Mouse (Mus musculus) spleen, adult 12 weeks (tissue): ENCODE results near the gene Pigv.
"Not testable (repeated sequence)": the region's sequence is repeated elsewhere in the genome, so short reads cannot be mapped to it uniquely, and the experiment has no call there.

Experiments
- DNase-seq: peaks from one replicate; pipeline ENCODE4 v3.0.0; 2022; ENCODE audit warnings: low spot score

The Pigv gene

DNA sequence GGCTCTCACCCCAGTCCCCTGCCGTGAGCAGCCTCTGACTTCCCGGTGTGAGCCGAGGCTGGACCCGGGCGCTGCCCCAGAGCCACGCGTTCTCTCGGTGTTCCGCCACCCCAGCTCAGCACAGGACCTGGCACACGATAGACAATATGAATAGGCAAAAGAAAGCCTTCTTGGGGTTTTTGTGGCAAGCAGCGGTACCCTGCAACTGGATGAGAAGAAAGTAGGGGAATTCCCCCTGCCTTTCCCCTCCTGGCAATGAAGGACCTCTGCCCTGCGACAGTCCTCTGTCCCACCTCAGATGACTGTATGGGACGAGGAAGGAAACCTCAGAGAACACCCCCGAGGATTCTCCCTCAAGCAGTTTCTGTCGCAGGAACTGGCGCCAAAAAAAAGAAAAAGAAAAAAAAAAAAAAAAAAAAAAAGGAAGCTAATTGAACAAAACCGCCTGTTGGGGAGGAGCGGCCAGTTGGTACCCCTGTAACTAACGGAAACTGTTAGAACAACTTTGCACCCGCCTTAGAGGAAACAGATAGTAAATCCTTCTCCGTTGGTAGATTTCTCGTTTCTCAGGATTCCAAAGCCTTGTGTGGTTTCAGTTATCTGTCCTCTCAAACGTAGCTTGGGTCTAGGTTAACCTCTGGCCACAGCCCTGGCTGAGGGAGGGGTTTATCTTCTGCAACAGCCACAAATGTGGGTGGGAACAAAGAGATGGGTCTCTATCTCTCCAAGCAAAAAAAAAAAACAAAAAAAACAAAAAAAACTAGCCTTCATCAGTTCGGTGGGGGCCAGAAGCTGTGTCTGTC is 599 bp upstream of the Pigv start:
- peak; percentile 33 for DNase-seq

DNA sequence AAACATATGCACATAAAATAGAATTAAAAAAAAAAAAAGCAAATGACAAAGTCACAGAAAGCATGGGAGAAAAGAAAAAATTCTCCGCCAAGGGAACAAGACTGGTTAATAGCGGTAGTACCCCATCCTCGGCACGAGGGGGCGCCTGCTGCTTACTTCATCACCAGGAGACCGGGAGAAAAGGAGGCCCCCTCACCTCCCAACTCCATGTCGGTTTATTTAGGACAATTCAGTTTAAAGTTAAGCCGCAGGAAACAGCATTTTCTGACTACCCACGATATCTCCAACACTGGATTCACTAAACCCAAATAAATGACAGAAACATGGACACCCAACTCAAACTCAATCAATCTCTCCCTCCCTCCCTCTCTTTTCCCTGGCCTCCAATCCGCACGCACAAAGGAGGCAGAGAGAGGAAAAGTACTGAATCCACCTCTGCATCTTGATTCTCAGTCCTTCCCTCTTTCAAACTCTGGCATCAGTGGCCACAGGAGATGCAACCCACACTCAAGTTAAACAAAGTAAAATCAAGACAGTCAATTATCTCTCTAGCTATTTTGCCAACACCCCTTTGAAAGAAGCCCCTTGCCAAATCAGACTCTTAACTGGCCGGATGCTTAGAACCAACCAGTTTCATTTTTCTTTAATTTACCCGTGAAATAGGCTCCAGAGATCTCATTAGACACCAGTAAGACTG is 1.1 kb downstream of the Pigv start:
- DNase-seq, result peak; percentile 66

DNA sequence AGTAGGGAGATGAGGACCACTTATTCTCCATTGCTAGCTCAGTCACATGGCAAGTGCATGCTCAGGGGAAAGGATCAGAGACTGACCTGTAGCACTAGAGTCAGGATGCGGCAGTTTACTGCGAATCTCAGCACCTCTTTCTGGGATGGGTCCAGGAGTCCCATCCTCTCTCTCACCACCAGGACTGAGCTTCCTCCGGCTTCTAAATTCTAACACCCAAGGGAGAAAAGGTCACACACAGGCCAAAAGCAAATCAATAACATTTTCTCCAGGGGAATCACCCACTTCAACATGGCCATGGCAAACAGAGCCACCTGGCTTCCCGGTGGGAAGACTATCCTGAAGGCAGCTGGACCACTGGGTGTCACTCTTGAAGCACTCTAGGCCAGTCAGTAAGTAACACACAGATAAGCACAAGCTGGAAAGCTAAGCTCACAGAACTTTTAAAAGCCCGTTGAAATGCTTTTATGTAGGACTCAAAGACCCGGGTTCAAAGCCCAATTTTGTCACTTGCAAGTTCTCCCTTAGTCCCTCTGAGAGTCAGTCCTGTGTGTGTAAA is 2.7 kb downstream of the Pigv start:
- DNase-seq, result no peak

DNA sequence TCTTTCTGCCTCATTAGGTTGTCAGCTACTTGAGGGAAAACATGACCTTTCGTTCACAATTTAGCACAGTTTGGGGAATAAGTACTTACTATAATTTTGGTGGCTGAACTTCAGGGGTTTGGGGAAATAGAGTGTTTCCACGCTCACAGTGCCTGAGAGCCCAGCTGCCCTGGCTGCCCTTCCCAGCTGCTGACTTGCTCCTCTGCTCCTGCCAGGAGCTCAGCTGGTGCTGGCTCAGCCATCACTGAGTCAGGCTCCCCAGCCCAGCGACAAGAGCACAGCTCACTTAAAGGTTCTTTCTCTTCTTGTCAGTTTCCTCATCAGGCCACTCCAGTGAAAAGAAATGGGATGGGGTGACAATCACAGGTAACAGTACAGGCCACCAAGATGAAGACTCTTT is 3.9 kb downstream of the Pigv start:
- DNase-seq, result no peak

DNA sequence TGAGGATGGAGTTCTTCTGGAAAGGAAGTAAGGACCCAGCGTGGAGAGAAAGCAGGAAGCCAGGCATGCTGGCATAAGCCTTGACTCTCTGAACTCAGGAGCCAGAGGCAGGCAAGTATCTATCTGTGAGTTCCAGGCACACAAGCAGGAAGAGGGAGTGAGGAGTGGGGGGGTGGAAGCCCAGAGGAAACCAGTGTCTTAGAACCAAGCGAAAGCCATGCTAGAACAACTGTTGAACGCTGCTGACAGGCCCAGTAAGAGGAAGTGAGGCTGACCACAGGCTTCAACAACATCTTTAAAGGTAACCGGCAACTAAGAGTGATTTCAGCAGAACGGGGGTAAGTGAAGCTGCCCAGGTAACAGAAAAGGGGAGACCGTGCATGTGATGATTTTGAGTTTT is 6.2 kb downstream of the Pigv start:
- no peak for DNase-seq

DNA sequence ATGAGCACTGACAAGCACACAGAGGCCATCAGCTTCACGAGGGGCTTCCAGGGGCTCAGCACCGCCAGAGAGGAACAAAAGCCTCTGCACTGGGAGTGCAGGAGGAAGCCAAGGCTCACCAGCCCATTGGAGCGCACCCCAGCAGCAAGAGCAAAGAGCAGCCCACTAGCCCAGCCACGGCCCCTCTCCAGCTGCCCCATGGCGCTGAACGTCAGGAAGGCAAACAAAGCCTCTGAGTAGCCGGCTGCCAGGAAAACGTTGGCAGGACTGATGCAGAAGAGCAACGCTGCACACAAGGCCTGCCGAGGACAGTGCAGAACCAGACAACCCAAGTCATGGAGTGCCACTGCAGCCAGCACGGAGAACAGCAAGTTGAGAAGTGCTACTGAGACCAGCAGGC is 7.3 kb downstream of the Pigv start:
- no peak for DNase-seq

DNA sequence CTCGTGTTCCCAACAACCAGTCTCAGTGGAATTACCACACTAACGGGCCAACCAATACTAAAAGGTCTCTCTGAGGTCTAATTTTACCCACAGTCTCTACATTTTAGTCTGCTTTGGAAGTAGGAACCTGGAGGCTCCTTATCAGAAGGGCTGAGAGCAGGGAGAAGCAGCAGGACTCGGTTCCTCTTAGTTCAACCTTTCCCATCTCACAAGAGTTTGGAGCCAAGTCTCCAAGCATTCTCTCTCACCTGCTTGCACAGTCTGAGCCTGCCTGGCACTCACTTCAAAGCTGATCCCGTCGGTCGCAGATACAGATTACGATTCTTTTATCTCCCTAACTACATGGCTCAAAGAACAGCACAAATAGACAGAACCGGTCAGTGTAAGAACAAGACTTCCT is 9.5 kb downstream of the Pigv start:
- DNase-seq, result no peak

DNA sequence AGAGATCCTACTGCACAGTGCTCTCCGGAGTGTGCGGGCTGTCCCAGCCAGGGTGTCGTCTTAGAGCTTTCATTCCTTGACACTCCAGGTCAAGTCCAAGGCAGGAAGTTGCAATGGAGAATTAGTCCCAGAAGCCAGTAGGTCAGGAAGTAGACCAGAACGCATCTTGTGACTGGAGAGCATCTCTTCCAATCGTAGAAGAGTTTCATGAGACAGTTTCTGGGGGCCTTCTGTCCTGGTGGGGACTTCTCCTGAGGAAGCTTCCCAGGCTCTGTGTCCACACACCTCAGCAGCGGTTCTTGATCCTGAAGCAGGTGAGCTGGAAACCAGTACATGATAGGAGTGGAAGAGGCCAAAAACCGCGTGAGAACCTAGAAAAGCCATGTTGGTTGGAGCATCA is 10.0 kb downstream of the Pigv start:
- DNase-seq, result no peak

DNA sequence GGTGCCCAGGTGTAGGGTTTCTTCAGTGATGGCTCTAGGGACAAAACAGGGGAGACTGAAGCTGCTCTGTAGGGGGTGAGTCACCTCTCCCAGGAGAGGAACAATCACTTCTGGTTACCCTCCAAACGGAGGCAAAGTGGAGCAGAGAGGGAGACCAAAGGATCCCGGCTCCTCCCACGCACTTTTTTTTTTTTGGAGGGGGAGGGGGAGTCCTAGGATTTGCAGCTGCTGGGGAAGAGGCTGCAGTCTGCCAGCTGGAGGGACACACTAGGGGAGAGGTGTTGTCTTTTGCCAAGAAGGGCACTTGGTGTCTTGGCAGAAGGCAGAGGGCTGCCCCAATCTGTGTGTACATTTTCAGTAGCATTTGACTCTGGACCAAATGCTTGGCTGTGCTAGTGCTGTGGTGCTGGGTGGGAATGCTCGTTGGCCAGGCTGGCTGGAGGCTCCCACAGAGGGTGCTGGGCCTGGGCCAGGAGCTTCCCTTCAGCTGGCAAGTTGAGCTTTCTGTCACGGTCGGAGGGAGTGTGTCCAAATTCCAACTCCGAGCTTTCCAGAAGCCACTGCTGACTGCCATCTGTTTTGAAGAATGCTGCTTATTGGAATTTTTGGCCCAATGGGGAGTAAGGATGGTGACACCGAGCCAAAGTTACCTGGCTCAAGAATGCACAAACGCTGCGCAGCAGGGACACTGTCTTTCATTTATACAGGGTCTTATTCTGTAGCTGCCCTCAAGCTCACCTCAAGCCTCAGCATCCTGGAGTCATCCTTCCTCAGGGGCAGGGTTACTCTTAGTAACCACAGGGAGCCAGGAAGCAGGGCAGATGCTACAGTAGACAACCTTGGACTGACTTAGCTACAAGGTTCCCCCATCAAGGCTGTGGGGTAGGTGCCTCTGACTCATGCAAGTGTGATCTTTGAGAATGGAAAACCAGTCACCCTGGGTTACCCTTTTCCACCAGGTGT is 12.0 kb downstream of the Pigv start:
- DNase-seq, result no peak

DNA sequence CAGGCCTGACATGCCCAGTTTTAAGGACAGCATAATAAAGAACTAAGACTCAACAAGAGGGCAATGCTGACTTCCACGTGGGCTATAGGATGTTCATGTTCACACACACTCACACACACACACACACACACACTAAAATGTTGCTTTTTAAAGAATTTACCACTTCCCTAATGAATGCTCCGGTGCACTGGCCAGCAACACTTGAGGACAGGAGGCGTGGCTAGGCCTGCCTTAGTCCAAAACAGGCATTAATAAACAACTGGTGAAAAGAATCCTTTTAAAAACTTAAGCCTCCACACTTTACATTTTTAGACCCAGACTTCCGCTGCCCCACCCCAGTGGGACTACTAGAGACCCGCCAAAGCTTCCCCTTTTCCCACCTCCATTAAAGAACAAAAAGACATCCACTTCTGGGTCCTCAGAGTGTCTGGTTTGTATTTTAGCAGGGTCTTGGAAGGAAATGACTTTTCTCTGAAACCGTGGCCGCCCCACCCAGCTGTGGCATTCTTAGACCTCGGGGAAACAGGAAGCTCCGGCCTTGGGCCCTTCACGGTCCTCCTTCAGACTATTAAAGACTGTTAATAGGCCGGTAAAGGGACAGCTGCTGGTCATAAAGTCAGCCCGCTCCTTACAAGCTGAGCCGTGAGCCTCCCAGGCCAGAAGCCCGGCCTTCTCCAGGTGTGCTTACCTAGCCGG is 12.8 kb downstream of the Pigv start:
- DNase-seq, result no peak

DNA sequence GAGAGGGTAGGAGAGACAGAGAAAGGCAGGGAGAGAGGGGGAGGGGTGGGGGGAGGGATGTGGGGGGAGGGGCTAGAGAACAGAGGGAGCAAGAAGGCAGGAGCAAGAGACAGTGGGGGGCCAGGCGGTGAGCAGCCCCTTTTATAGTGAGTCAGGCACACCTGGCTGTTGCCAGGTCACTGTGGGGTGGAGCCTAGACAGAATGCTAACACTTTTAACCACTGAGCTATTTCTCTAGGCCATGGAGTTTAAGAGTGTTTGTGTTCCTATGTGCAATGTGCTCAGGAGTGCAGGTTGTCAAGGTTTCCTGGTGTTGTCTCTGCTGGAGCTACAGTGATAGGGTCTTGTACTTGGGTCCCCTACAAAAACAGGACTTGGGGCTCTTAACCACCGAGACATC is 13.7 kb downstream of the Pigv start:
- no peak for DNase-seq

DNA sequence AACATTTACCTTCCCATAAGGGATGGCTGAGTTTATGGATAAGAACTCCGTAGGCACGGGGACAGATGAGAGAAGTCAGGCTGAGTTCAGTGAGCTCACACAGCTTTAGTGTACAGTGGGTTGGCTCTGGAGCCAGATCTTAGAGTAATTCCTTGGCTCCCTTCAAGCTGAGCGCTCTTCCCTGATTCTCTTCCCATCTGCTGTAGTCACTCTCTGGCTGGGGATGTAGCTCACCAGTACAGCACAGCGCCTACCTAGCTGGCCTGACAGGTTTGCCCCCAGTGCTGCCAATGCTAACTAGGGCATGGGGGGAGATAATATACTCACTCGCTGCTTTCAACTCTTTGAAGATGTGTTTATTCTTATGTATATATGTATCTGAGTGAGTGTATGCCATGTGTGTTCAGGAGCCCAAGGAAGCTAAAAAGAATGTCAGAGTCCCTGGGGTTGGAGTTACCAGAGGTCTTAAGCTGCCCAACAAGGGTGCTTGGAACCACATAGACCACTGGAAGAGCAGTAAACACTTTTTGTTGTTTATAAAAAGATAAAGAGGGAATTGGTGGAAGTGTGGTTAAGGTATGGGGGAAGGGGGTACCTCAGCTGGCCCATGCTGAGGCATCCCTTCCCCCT is 14.5 kb downstream of the Pigv start:
- DNase-seq, result no peak

DNA sequence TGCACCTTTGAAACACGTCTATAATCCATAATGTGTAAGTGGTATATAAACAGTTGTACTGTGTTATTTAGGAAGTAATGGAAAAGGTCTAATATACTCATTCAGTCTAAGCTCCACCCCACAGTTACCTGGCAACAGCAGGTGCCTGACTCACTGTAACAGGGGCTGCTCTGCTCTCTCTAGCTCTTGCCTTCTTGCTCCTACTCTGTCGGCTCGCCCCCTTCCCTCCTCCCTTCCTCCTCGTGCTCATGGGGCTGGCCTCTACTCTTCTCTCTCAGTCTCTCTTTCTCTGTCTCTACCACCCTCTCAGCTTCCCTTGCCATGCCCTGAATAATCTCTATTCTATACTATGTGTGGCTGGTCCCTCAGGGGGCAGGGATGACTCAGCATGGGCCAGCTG is 15.4 kb downstream of the Pigv start:
- DNase-seq, result no peak

DNA sequence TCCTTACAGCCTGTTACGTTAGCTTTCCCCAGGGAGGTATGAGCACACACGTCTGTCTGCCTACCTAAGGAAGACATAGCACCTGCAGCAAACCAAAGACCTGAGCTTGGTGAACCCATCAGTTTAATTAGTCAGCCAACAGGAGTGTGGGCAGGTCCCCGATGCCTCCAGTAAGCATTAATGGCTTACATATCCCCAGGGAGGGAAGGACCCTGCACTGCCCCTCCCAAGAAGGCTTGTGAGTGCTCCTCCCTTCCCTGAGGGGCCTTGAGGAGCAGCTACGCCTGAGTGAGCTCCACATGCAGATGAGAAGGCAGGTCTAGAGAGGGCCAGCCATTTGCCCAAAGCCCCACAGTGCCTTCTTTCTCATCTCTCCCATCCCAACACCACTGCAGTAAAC is 16.2 kb downstream of the Pigv start:
- no peak for DNase-seq

DNA sequence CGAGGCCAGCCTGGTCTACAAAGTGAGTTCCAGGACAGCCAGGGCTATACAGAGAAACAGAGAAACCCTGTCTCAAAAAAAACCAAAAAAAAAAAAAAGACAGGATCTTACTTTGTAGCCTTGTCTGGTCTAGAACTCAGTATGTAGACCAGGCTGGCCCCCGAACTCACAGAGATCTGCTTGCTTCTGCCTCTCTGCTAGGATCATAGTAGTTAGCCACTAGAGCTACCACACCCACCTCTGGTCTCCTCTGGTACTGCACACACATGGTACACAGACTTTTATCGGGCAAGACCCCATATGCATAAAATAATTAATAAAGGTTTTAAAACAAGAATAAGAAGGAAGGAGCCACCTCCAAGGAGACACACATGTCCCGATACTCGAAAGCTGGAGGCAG is 18.4 kb downstream of the Pigv start:
- not testable (repeated sequence) for DNase-seq

DNA sequence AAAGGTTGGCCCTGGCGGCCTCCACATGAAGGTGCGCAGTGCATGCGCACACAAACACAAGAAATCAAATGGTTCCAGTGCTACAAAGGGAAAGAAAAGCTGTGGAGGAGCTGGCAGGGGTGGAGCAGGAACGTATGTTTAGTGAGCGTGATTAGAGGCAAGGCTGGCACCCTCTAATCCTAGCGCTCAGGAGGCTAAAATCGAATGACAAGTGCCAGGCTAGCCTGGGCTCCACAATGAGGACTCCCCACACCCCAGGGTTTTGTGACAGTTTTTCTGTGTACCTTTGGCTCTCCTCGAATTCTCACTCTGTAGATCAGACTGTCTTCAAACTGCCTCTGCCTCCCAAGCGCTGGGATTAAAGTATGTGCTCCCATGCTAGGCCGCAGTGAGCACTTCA is 19.7 kb downstream of the Pigv start:
- no peak for DNase-seq

DNA sequence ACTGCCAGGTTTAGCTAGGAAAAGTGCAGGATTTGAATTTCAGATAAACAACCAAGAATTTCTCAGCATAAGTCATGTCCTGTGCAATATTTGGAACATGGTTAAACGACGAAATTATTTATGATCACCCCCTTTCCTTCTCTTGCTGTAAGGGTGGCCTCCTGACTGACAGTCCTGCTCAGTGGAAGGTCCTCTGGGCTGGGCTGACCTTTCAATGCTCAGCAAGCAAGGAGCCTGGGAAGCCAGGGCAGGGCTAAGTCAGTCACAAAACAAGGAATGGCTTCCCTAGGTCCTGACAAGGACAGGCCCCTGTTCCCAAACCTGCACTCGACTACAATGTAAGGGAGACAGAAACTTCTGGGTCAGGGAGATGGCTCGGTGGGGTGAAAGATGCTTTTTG is 20.5 kb downstream of the Pigv start:
- DNase-seq, result no peak

DNA sequence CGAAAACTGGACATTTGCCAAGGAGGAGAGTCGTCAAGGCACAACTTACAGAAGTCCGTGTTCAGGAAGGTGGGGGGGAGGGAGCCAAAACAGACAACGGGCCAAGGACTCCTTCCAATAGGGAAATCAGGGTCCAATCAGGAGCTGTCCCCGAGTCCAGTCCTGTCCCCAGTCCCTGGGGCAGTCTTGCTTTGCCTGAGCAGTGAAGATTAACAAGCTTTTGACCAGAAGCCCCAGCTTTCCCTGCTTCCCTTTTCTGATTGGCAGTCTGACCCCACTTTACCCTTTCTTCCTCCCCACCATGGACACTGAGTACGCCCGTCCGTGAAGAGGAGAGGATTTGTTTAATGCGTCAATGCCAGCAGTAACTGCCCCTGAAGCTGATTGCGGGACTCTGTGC is 21.0 kb downstream of the Pigv start:
- no peak for DNase-seq

DNA sequence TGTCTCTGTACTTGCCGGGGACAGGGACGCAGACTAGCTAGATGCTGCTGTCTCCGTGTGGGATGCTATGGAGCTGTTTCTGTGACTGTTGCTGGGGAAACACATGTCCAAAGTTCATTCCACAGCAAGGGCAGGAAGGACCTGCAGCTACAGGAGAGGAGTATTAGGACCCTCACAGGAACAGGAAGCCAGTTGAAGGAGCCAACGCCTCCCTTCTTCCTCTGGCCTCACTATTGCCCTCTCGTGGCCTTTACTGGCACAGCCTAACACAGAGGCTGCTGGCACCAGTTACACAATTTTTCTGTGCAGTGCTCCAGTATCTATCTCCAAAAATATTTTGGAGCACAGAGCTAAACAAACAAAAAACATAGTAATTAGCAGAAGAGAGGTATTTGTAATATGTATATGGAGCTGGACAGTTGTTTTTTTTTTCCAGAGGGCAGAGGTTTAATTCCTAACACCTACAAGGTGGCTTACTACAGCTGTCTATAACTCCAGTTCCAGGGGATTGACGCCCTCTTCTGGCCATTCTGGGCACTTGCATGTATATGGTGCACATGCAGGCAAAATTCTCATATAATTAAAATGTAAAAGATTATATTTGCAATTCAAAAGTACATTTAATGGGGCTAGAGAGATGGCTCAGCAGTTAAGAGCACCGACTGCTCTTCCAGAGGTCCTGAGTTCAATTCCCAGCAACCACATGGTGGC is 22.3 kb downstream of the Pigv start, which contains the start of gene Zdhhc18:
Gene Zdhhc18, minus strand, starts transcription at position 166 of the 711 bp plus-strand sequence.
- peak; percentile 66 for DNase-seq

DNA sequence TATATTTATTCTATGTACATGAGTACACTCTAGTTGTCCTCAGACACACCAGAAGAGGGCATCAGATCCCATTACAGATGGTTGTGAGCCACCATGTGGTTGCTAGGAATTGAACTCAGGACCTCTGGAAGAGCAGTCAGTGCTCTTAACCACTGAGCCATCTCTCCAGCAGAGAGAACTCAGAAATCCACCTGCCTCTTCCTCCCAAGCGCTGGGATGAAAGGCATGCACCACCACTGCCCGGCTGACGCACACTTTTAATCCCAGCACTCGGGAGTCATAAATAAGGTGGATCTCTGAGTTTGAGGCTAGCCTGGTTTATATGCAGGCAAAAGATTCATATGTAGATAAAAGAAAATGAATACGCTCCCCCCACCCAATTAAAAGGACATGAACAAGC is 23.0 kb downstream of the Pigv start:
- DNase-seq, result not testable (repeated sequence)
